Mouse (Mus musculus): Measurements from ENCODE around the gene Eif5a2.
"Not testable (repeated sequence)": the region's sequence is repeated elsewhere in the genome, so short reads cannot be mapped to it uniquely, and the experiment has no call there.

Gene Eif5a2

DNA sequence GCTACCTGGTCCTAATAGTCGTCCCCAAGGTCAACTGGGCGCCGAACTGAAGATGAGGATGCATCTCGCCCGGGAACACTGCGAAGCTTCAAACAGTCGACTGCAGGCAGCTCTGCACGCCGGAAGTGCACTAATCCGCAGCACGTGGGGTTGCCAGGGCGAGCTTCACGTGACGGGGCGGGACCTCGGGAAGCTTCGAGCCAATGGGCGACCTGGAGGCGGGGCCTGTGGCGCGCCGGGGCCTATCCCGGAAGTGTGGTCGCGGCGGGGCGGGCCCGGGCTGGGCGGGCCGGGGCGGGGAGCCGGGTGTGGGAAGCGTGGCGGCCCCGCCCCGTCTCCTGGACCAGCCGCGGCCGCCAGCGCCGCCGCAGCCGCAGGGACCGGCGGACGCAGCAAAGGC, at the start of gene Eif5a2:
Gene Eif5a2, plus strand, starts transcription at position 283 of the 400 bp plus-strand sequence.
- in situ Hi-C loops (cut with MboI; ENCODE audit: low pct_unique_long_range_greater_than_20kb in 1 of 2, low sequenced_read_pairs in 2 of 2, unreplicated experiment in 1 of 2): no loop called here

DNA sequence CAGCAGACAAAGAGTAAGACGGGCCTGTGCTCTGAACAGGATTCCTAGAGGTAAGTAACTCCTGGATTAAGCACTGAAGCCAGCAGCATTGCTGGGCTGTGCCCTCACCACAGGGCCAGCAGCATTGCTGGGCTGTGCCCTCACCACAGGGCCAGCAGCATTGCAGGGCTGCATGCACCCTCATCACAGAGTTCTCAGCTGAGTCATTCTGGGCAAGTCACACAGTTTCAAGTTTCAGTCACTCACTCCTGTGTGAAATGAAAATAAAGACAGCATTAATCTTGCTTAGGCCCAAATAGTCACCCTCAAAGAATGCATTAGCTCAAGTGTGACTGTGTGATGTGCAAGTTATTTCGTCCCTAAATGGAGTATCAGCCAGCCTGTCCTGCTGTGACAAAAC, 46.4 kb upstream of the Eif5a2 start:
- in situ Hi-C loops (cut with MboI; ENCODE audit: low pct_unique_long_range_greater_than_20kb in 1 of 2, low sequenced_read_pairs in 2 of 2, unreplicated experiment in 1 of 2): no loop called here

DNA sequence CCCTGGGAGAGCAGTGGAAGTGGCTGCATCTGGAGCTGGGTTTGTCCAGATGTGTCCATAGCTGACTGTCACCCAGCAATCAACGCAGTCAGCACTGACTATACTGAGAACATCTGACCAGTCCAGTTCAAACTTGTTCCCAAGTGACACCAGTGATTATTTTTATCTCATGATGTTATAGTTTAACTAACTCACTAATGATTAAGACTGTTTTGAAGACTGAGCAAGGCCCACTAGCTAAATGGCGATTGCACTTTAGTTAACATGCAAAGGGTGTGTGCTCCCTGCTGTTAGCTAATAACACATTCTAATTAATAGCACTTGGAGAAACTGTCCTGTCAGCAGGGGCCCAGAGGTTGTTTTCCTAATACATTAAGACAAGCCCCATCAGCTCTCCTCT, 44.1 kb upstream of the Eif5a2 start:
- in situ Hi-C loops (cut with MboI; ENCODE audit: low pct_unique_long_range_greater_than_20kb in 1 of 2, low sequenced_read_pairs in 2 of 2, unreplicated experiment in 1 of 2): no loop called here

DNA sequence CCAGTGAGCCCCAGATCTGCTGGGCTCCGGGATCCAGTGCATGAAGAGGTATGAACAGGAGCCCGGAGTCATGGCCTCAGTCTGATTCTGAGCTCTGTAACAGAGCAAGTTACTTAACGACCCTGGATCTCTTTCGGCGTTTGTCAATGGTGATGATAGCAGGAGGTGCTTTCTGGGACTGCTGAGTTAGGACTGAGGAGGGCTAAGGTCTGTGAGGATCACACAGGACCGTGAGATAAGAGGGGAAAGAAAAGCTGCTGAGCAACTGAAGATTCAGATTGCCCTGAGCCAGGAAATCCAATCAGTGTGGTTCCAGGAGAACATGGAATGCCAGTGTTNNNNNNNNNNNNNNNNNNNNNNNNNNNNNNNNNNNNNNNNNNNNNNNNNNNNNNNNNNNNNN, 40.7 kb upstream of the Eif5a2 start:
- in situ Hi-C loops (cut with MboI; ENCODE audit: low pct_unique_long_range_greater_than_20kb in 1 of 2, low sequenced_read_pairs in 2 of 2, unreplicated experiment in 1 of 2): loop anchor here (10.0 kb wide), 1 partner anchor 176 kb away; no protein-coding TSS in a partner anchor

DNA sequence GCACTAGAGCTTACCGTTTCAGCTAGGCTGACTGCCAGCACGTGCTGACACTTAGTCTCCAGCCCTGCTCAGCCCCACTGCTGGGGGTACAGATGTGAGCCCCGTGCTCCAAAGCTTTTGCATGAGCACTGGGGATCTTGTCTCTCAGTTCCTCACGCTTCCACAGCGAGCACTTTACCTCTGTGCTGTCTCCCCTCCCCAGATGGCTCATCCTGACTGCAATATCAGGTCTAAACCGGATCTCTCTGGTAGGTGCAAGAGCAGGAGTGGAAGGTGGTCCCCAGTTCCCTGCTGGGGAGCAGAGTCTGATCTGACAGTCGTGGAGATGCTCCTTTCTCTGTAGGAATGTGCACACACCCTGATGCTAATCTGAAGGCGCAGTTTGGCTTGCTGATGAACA, 37.8 kb upstream of the Eif5a2 start:
- in situ Hi-C loops (cut with MboI; ENCODE audit: low pct_unique_long_range_greater_than_20kb in 1 of 2, low sequenced_read_pairs in 2 of 2, unreplicated experiment in 1 of 2): loop anchor here (10.0 kb wide), 1 partner anchor 178 kb away; no protein-coding TSS in a partner anchor

DNA sequence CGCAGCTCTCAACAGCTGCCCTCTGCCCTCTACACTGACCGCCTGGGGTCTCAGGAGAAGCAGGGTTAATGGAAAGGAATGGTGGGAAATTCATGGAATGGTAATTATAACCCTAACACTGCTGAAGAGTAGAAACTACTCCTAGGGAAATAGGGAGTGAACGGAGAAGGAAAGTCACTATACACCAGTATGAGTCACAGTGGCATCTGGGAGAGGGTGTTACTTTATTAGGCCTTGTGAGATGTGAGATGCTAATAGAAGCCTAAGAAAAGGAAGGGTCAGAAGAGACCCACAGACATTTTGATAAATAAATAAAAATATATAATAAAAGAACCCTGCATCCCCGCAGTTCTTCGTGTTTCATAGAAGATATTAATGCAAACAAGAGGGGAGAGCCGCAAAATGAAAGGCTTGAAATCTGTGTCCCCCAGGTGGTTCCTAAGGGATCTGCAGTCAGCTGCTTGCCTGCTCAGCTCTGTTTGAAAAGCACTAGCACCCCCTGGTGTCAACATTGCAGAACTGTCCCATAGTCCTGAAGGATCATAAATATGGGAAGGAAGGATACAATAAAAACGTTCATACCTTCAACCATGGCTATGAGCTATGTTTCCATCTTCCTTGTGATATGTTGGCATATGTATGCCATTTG, 35.1 kb upstream of the Eif5a2 start:
- in situ Hi-C loops (cut with MboI; ENCODE audit: low pct_unique_long_range_greater_than_20kb in 1 of 2, low sequenced_read_pairs in 2 of 2, unreplicated experiment in 1 of 2): loop anchor here (10.0 kb wide), 1 partner anchor 181 kb away; no protein-coding TSS in a partner anchor

DNA sequence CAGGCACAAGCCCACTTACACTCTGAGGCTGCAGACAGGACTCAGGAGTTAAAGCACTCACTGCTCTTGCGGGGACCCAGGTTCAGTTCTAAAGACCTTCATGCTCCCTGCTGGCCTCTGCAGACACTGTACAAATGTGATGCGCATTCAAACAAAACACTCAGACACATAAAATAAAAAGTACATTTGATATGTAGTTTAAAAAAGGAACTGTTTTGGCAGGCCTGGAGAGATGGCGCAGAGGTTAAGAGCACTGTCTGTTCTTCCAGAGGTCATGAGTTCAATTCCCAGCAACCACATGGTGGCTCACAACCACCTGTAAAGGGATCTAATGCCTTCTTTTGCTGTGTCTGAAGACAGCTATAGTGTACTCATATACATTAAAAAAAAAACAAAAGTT, 32.9 kb upstream of the Eif5a2 start:
- in situ Hi-C loops (cut with MboI; ENCODE audit: low pct_unique_long_range_greater_than_20kb in 1 of 2, low sequenced_read_pairs in 2 of 2, unreplicated experiment in 1 of 2): loop anchor here (10.0 kb wide), 1 partner anchor 183 kb away; no protein-coding TSS in a partner anchor

DNA sequence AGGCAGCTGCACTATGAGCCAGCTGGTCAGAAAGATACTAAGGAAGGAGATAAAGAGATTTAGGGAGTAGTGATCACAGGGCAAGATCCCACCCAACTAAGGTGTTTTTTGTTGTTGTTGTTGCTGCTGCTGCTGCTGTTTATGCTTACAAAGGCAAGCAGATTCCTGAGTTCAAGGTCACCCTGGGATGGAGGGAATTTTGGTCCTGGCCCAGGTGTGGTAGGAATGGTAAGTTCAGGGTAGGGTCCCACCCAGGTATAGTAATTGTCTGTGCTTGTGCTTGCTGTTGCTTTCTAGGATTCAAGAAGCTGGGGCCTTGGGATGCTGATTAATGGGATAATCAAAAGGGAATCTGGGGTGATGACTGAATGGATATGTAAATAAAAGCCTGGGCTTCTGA, 32.1 kb upstream of the Eif5a2 start:
- in situ Hi-C loops (cut with MboI; ENCODE audit: low pct_unique_long_range_greater_than_20kb in 1 of 2, low sequenced_read_pairs in 2 of 2, unreplicated experiment in 1 of 2): loop anchor here (10.0 kb wide), 1 partner anchor 184 kb away; no protein-coding TSS in a partner anchor

DNA sequence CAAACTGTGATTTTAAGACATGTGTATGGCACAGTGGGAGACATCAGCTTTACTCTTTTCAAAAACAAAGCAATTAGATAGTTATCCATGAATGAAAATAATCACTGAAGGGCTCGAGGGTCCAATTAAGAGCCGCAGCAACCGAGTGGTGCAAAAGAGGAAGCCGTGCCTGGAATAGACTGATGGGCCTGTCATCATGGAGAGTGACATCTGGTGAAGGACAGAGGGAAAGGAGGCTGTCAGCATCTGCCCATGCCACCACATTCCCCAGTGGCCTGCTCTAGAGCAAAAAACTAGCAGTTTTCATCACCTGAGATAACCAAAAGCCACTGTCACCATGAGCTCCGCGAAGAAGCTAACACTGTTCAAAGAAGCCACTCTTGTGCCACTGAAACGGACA, 25.6 kb upstream of the Eif5a2 start:
- in situ Hi-C loops (cut with MboI; ENCODE audit: low pct_unique_long_range_greater_than_20kb in 1 of 2, low sequenced_read_pairs in 2 of 2, unreplicated experiment in 1 of 2): no loop called here

DNA sequence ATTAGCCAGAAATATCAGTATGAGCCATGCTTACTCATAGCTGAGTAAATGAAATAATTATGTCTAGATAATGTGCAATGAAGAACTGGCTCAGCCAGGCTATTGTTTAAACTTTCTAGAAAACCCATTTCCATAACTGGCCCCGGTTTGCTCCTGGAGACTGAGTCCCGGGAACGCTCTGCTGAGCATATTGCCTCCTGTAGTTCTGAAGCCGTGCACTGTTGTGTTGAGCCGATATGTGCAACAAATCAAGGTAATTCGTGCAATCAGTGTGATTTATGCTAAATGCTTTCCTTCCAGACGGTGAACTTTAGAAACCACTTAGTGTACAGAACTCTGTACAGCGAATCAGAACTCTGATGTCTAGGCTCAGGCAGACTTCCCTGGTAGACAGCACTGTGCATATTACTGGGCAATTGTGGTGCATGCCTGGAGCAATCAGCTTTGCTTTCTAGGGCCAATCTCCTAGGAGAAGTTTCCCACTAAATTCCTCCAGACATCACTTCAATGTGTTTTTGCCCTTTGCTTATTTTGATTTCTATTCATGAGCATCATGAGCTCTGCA, 19.8 kb upstream of the Eif5a2 start:
- in situ Hi-C loops (cut with MboI; ENCODE audit: low pct_unique_long_range_greater_than_20kb in 1 of 2, low sequenced_read_pairs in 2 of 2, unreplicated experiment in 1 of 2): no loop called here

DNA sequence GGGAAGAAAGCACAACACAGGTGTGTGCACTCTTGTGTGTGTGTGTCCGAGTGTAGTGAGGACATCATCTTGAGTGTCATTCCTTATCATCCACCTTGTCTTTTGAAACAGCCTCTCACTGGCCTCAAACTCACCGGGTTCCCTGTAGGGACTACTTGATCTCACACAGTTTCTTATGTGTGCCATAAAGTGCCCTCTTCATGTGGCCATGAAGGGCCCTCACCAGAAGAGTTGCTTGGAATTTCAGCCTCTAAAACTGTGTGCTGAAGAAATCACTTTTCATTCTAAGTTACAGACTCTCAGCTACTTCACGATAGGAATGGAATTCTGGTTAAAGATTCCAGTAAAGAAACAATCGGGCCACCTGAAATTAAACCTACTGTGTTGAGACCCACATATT, 14.1 kb upstream of the Eif5a2 start:
- in situ Hi-C loops (cut with MboI; ENCODE audit: low pct_unique_long_range_greater_than_20kb in 1 of 2, low sequenced_read_pairs in 2 of 2, unreplicated experiment in 1 of 2): no loop called here

DNA sequence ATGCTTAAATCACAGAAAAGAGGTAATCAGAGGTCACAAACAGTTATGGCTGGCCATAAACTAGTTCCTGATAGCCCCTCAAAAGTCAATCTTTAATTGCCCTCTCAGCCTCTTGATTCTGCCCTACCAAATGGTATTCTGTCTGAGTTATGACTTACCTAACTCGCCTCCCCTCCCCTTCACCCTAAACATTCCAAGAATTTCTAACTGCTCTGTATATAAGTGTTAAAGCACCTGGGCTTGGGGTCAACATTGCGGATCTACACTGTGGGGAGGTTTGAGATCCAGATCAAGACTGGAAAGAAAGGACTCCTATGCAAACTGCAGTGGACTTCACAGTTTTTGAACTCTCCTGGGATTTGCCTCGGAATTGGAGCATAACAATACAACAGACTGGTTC, 12.9 kb upstream of the Eif5a2 start:
- in situ Hi-C loops (cut with MboI; ENCODE audit: low pct_unique_long_range_greater_than_20kb in 1 of 2, low sequenced_read_pairs in 2 of 2, unreplicated experiment in 1 of 2): no loop called here

DNA sequence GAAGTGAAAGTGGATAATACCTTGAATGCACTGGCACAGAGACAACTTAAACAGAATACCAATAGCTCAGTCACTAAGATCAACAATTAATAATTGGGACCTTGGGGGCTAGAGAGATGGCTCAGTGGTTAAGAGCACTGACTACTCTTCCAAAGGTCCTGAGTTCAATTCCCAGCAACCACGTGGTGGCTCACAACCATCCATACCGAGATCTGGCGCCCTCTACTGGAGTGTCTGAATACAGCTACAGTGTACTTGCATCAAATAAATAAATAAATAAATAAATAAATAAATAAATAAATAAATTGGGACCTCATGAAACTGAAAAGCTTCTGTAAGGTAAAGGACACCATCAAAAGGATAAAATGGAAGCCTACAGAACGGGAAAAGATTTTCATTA, 8.2 kb upstream of the Eif5a2 start:
- in situ Hi-C loops (cut with MboI; ENCODE audit: low pct_unique_long_range_greater_than_20kb in 1 of 2, low sequenced_read_pairs in 2 of 2, unreplicated experiment in 1 of 2): not testable (repeated sequence)

DNA sequence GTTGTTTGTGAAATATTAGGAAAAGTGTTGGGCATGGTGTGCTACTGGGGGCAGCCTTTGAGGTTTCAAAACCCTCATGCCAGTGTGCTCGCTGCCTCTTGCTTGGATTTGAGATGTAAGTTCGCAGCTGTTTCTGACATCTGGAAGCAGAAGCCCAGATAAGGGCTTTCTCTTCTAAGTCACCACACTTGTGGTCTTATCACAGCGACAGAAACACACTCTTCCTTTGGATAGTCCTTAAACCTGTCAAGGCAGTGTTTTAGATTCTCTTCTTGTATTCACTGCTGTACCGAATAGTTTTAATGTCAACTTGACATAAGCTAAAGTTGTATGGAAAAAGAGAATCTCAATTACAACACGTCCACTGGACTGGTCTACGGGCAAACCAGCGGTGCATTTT, 5.7 kb upstream of the Eif5a2 start:
- in situ Hi-C loops (cut with MboI; ENCODE audit: low pct_unique_long_range_greater_than_20kb in 1 of 2, low sequenced_read_pairs in 2 of 2, unreplicated experiment in 1 of 2): no loop called here

DNA sequence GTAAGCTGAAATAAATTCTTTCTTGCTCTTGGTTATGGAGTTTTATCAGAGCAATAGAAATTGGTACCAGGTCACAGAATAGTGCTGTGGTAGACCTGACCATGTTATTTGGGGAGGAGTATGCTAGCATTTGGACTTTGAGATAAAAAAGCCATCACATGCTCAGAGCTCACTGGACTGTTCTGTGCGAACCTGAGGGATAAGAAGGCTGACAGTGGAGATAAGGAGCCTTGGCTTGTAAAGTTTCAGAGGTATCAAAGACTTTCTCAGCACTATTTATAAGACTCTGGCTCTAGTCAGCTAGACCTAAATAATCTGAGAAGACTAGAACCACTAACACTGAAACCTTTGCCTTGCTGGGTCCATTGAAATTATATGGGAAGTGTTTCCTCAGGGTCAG, 5.1 kb upstream of the Eif5a2 start:
- in situ Hi-C loops (cut with MboI; ENCODE audit: low pct_unique_long_range_greater_than_20kb in 1 of 2, low sequenced_read_pairs in 2 of 2, unreplicated experiment in 1 of 2): no loop called here

DNA sequence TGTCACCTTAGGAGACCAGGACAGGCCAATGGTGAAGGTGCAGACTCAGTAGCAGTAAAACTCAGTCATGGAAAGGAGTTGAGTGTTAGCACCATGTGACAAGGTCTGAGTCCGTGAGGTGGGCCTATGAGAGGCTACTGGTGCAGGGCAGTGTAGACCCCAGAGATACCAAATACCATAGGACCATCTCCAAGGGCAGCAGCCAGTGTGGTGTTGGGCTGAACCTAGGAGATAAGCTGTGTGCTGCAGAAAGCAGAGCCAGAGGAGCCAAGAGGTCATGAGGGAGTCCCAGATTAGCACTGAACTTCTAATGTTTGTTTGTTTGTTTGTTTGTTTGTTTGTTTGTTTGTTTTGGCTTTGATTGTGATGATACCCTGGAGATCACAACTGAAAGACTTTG, 4.6 kb upstream of the Eif5a2 start:
- in situ Hi-C loops (cut with MboI; ENCODE audit: low pct_unique_long_range_greater_than_20kb in 1 of 2, low sequenced_read_pairs in 2 of 2, unreplicated experiment in 1 of 2): no loop called here

DNA sequence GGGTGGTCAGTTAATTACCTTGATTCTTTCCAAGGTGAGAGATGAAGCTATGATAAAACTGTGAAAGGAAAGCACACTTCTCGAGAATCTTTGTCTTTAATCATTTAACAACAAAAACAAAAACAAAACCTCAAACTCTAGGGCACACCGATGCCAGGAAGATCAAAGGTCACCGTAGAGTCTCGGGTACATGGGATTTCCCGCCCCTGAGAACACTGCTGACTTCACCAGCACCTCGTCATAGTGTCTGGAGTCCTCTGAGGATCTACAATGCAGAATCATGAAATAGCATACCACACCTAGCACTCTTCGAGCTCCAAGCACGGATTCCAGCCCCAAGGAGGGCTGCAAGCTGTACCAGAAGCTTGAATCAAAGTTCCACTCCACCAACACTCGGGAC, 565 bp upstream of the Eif5a2 start:
- in situ Hi-C loops (cut with MboI; ENCODE audit: low pct_unique_long_range_greater_than_20kb in 1 of 2, low sequenced_read_pairs in 2 of 2, unreplicated experiment in 1 of 2): no loop called here

DNA sequence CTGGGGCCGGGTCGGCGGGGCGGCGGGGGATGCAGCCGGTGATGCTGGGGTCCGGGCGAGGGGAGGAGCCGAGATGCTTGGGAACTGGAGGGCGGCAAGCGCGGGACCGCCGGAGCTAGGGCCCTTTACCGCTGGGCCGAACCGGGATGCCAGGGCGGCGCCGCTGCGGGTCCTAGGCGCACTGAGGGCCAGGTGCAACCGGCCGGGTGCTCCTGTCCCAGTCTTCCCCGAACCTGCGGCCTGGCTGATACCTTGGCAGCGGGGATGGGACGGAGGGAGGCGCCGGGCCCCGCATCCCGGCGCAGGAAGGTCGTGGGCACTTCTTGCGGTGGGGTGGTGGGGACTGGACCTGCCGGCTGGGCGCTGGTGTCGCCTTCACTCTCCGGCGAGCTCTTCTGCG, 346 bp downstream of the Eif5a2 start:
- in situ Hi-C loops (cut with MboI; ENCODE audit: low pct_unique_long_range_greater_than_20kb in 1 of 2, low sequenced_read_pairs in 2 of 2, unreplicated experiment in 1 of 2): no loop called here

DNA sequence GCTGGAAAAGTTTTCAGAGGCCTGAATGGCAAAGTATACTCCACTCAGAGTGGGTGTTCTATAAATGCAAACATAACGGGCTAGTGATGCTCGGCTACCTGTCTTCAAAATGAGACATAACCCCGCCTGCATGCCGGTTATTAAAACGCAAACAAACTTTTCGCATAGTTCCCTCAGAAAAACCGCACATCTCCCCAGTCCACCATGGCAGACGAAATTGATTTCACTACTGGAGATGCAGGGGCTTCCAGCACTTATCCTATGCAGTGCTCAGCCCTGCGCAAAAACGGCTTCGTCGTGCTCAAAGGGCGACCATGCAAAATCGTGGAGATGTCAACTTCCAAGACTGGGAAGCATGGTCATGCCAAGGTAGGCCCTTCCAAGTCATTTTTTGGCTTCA, 772 bp downstream of the Eif5a2 start:
- in situ Hi-C loops (cut with MboI; ENCODE audit: low pct_unique_long_range_greater_than_20kb in 1 of 2, low sequenced_read_pairs in 2 of 2, unreplicated experiment in 1 of 2): no loop called here

DNA sequence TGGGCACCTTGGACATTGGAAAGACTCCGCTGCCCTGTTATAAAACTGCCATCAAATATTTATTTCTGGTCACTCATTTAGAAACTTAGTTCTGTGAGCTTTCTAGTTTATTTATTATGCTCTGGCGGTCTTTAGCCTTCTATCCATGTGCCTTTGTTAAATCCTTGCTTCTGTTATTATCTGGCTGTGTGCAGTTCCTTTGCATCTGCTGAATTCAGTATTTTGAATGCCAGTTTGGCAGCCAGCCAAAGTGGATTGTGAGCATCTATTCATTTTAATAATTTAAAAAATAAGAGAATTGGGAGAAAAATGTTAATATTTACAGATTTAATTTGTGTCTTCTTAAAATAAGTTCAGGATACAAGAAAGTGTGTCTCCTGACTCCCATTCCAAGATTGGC, 3.1 kb downstream of the Eif5a2 start:
- in situ Hi-C loops (cut with MboI; ENCODE audit: low pct_unique_long_range_greater_than_20kb in 1 of 2, low sequenced_read_pairs in 2 of 2, unreplicated experiment in 1 of 2): no loop called here

All from mouse embryonic stem cell (cell line).